Mouse (Mus musculus) kidney, embryonic 14.5 days (tissue): ENCODE results near the gene Pou3f1. TPM values are rescaled to one million over a fixed set of nuclear protein-coding genes. Genes with fewer than 3 reads are reported as not detected.

Experiments
- ATAC-seq: fragments of 200-750 bp; cut with Nextera tagmentation; 2 replicates; pipeline ENCODE4 v1.8.0; 2017; ENCODE audit warnings: moderate number of reproducible peaks, mild to moderate bottlenecking, moderate TSS enrichment, moderate library complexity; ENCODE audit not compliant: low FRiP score, low TSS enrichment
- H3K27ac ChIP-seq: fragments of 300-500 bp; sonication (generic); 2 replicates; pipeline ENCODE4 v1.5.1; 2014; ENCODE audit warnings: low read depth, mild to moderate bottlenecking, low read length, moderate library complexity, mixed read lengths
- H3K27me3 ChIP-seq: fragments of 300-500 bp; sonication (generic); 2 replicates; pipeline ENCODE4 v1.6.1; 2014; ENCODE audit warnings: mild to moderate bottlenecking, low read length; ENCODE audit not compliant: control insufficient read depth, insufficient read depth
- H3K36me3 ChIP-seq: fragments of 300-500 bp; sonication (generic); 2 replicates; pipeline ENCODE4 v1.6.1; 2014; ENCODE audit warnings: low read length, mixed read lengths; ENCODE audit not compliant: control insufficient read depth, insufficient read depth
- H3K4me1 ChIP-seq: fragments of 300-500 bp; sonication (generic); 2 replicates; pipeline ENCODE4 v1.6.1; 2014; ENCODE audit warnings: low read length, mixed read lengths; ENCODE audit not compliant: control insufficient read depth, insufficient read depth
- H3K4me2 ChIP-seq: fragments of 300-500 bp; sonication (generic); replicated peaks from 2 replicates; pipeline ENCODE4 v1.6.1; 2014; ENCODE audit warnings: low read depth, mild to moderate bottlenecking, low read length
- H3K4me3 ChIP-seq: fragments of 300-500 bp; sonication (generic); 2 replicates; pipeline ENCODE4 v1.5.1; 2014; ENCODE audit warnings: mild to moderate bottlenecking, low read length
- H3K9ac ChIP-seq: fragments of 300-500 bp; sonication (generic); 2 replicates; pipeline ENCODE4 v1.6.1; 2014; ENCODE audit warnings: low read depth, mild to moderate bottlenecking, low read length, moderate library complexity
- H3K9me3 ChIP-seq: fragments of 300-500 bp; sonication (generic); 2 replicates; pipeline ENCODE4 v1.6.1; 2016; ENCODE audit warnings: low read length; ENCODE audit not compliant: control insufficient read depth
- WGBS: fragments of 180-500 bp; shearing (Covaris S2); extraction: QIAGEN DNeasy Blood & Tissue Kit; methylation state at CpG from one replicate; pipeline ENCODE4 v1.1.7; 2014; 5-methylcytosine and 5-hydroxymethylcytosine counted together
- polyA plus RNA-seq: library from polyadenylated mRNA; unstranded; fragments of >200 nt; fragmentation: Nextera tagmentation; extraction: Ambion mirVana; gene quantifications from 2 replicates; pipeline ENCODE4 v1.2.1, GENCODE M21; 2014

The Pou3f1 gene
- polyA plus RNA-seq, 1 experiment from 2014 or later = 1.6 TPM

- Histone ChIP-seq H3K27ac (no peak overlapping the region), H3K9me3 (no peaks in the 10 kb centered on the region), H3K36me3 (no peaks in the 10 kb centered on the region), H3K27me3 (peaks cover 24% of the 10 kb centered on the region), H3K4me2 (no peak overlapping the region), H3K4me1 (peaks cover 6% of the 10 kb centered on the region), H3K9ac (no peak overlapping the region), H3K4me3 (no peak overlapping the region)
- no peak for ATAC-seq
- WGBS = 91% methylated on average over 9 of the region's 9 CpGs
These were observed 12.7 kb upstream of the Pou3f1 start for GRCm38 (mm10) chr4:124643859-124644258.

GRCm38 (mm10) chr4:124644974-124645433 lies 11.6 kb upstream of the Pou3f1 start:
- Histone ChIP-seq H3K4me3 (no peak overlapping the region), H3K36me3 (no peaks in the 10 kb centered on the region), H3K4me2 (no peak overlapping the region), H3K4me1 (peaks cover 6% of the 10 kb centered on the region), H3K9ac (no peak overlapping the region), H3K9me3 (no peaks in the 10 kb centered on the region), H3K27me3 (peaks cover 24% of the 10 kb centered on the region), H3K27ac (no peak overlapping the region)
- ATAC-seq = no peak
- WGBS = 22% methylated on average over 3 of the region's 3 CpGs

GRCm38 (mm10) chr4:124646591-124646990 lies 10.0 kb upstream of the Pou3f1 start:
- no peaks in the 10 kb centered on the region for H3K36me3 ChIP-seq
- 18% methylated on average over 8 of the region's 8 CpGs for WGBS
- H3K4me3 ChIP-seq = no peak overlapping the region
- H3K9me3 ChIP-seq = no peaks in the 10 kb centered on the region
- H3K4me1 ChIP-seq = peaks cover 6% of the 10 kb centered on the region
- no peak overlapping the region for H3K27ac ChIP-seq
- peaks cover 23% of the 10 kb centered on the region; the same call in 1 of the 2 replicates for H3K27me3 ChIP-seq
- H3K4me2 ChIP-seq = no peak overlapping the region
- 0 out of 2 replicates have a peak, but pooled peaks have one; percentile 20 for ATAC-seq
- no peak overlapping the region for H3K9ac ChIP-seq

- no peak for ATAC-seq
- no peak overlapping the region for H3K4me3 ChIP-seq
- H3K9me3 ChIP-seq = no peaks in the 10 kb centered on the region
- 32% methylated on average over 5 of the region's 5 CpGs for WGBS
- peaks cover 13% of the 10 kb centered on the region for H3K4me1 ChIP-seq
- peaks cover 19% of the 10 kb centered on the region; the same call in 1 of the 2 replicates for H3K27me3 ChIP-seq
- H3K36me3 ChIP-seq = no peaks in the 10 kb centered on the region
- H3K9ac ChIP-seq = no peak overlapping the region
- no peak overlapping the region for H3K27ac ChIP-seq
- no peak overlapping the region for H3K4me2 ChIP-seq
These were observed 8.7 kb upstream of the Pou3f1 start for GRCm38 (mm10) chr4:124647909-124648308.

- no peak overlapping the region for H3K27ac ChIP-seq
- 5% methylated on average over 9 of the region's 9 CpGs for WGBS
- H3K4me3 ChIP-seq = no peak overlapping the region
- H3K9me3 ChIP-seq = no peaks in the 10 kb centered on the region
- H3K4me1 ChIP-seq = peaks cover 16% of the 10 kb centered on the region
- H3K9ac ChIP-seq = no peak overlapping the region
- ATAC-seq = peak; percentile 65
- peak overlapping the region; percentile 8; the same call in 1 of the 2 replicates for H3K4me2 ChIP-seq
- no peaks in the 10 kb centered on the region for H3K36me3 ChIP-seq
- H3K27me3 ChIP-seq = peaks cover 57% of the 10 kb centered on the region
These were observed 3.7 kb upstream of the Pou3f1 start for GRCm38 (mm10) chr4:124652886-124653285.

- WGBS = under 1% methylated on average over 66 of the region's 92 CpGs
- H3K36me3 ChIP-seq = no peaks in the 10 kb centered on the region
- H3K9ac ChIP-seq = peak overlapping the region; percentile 50
- H3K4me2 ChIP-seq = peak overlapping the region; percentile 98
- no peaks in the 10 kb centered on the region for H3K9me3 ChIP-seq
- H3K4me3 ChIP-seq = peak overlapping the region; percentile 59
- H3K27ac ChIP-seq = no peak overlapping the region
- peak; percentile 86 for ATAC-seq
- peaks cover 25% of the 10 kb centered on the region for H3K4me1 ChIP-seq
- peaks cover 79% of the 10 kb centered on the region for H3K27me3 ChIP-seq
These were observed 445 bp downstream of the Pou3f1 start for GRCm38 (mm10) chr4:124656854-124657650.

- Histone ChIP-seq H3K4me3 (peak overlapping the region; percentile 59), H3K27ac (no peak overlapping the region), H3K36me3 (no peaks in the 10 kb centered on the region), H3K4me2 (peak overlapping the region; percentile 98), H3K9me3 (no peaks in the 10 kb centered on the region), H3K9ac (peak overlapping the region; percentile 50), H3K27me3 (peaks cover 86% of the 10 kb centered on the region), H3K4me1 (peaks cover 18% of the 10 kb centered on the region)
- under 1% methylated on average over 47 of the region's 61 CpGs for WGBS
- peak; percentile 11 for ATAC-seq
These were observed 1.2 kb downstream of the Pou3f1 start for GRCm38 (mm10) chr4:124657781-124658180.

GRCm38 (mm10) chr4:124658412-124658851 lies 1.8 kb downstream of the Pou3f1 start:
- under 1% methylated on average over 39 of the region's 39 CpGs for whole genome bisulfite sequencing
- peaks cover 90% of the 10 kb centered on the region for H3K27me3 ChIP-seq
- H3K4me3 ChIP-seq = peak overlapping the region; percentile 59
- peak overlapping the region; percentile 98 for H3K4me2 ChIP-seq
- no peaks in the 10 kb centered on the region for H3K36me3 ChIP-seq
- no peak overlapping the region for H3K27ac ChIP-seq
- peaks cover 14% of the 10 kb centered on the region for H3K4me1 ChIP-seq
- ATAC-seq = 0 out of 2 replicates have a peak, but pooled peaks have one; percentile 12
- H3K9me3 ChIP-seq = no peaks in the 10 kb centered on the region
- H3K9ac ChIP-seq = no peak overlapping the region
